ENCODE assay signal across 8 mouse cellular contexts in the genomic region with DNA sequence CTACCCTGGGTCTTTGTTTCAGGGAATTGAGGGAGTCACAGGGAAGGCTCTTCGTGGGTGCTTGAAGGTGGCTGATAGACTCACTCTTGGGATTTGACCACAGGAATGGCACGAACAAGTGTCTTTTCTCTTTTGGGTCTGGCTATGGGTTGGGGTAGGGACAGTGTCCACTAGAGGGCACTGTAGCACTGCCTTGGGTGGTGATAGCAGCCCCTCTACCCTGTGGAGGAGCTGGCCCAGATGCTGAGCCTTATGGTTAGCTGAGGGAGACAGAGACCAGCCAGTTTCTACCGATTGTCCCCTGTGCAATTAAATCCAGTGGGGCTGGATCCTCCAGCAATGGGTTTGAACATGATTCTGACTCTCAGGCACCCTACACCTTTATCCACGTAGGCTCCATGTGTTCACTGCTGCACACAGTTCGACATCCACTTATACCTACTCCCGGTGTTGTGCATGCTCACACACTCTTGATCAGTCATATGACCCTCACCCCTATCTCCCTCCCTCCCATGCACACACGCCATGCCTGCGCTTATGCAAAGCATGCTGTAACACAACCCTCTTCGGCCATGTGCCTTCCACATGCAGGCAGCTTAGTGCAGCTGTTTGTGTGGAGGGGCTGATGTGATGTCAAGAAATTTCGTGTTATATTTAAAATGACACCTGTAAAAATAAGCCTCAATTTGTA.
A peak's percentile ranks its signal among the peaks of the same experiment; 100 is the strongest.
DNase-seq lines count a peak whose midpoint lies in the region; ATAC-seq and TF ChIP-seq lines count a peak whose summit lies in the region.

No protein-coding gene starts in this region.

- no peaks in the 10 kb centered on the region for H3K4me1 ChIP-seq in bone marrow macrophage, adult 2 months (ENCODE audit: control insufficient read depth, insufficient read depth, low read length)
- no peaks in the 10 kb centered on the region for H3K4me1 ChIP-seq in intestine, postnatal 0 days (replicated peaks; ENCODE audit: control insufficient read depth, insufficient read depth, low read length)
- no peaks in the 10 kb centered on the region for H3K4me1 ChIP-seq in neural tube, embryonic 12.5 days

- peak; percentile 86 for TF ChIP-seq CTCF in bone marrow macrophage, adult 2 months (IDR thresholded peaks at IDR 0.05; ENCODE audit: low read depth, low read length)
- TF ChIP-seq CTCF in intestine, postnatal 0 days (IDR thresholded peaks at IDR 0.05; ENCODE audit: low read depth): peak; percentile 89

- 56% methylated on average over 10 of the region's 10 CpGs for WGBS in intestine, postnatal 0 days
- WGBS in neural tube, embryonic 12.5 days: 59% methylated on average over 10 of the region's 10 CpGs

- no peaks in the 10 kb centered on the region for H3K36me3 ChIP-seq in intestine, postnatal 0 days (ENCODE audit: control insufficient read depth, insufficient read depth)
- H3K36me3 ChIP-seq in neural tube, embryonic 12.5 days: no peaks in the 10 kb centered on the region

- H3K27ac ChIP-seq in bone marrow macrophage, adult 2 months (ENCODE audit: insufficient read depth, low read depth, low read length): no peak overlapping the region
- no peak overlapping the region for H3K27ac ChIP-seq in intestine, postnatal 0 days (ENCODE audit: low read depth, low read length)
- H3K27ac ChIP-seq in neural tube, embryonic 12.5 days: no peak overlapping the region

- TF ChIP-seq POLR2A in bone marrow macrophage, adult 2 months (IDR thresholded peaks at IDR 0.05; ENCODE audit: borderline replicate concordance, low read depth, low read length): no peak

- H3K4me2 ChIP-seq in intestine, postnatal 0 days (replicated peaks; ENCODE audit: low read depth): no peak overlapping the region
- no peak overlapping the region for H3K4me2 ChIP-seq in neural tube, embryonic 12.5 days (replicated peaks)

- no peak overlapping the region for H3K9ac ChIP-seq in intestine, postnatal 0 days (ENCODE audit: low read depth, low read length)
- H3K9ac ChIP-seq in neural tube, embryonic 12.5 days: no peak overlapping the region

- no peak overlapping the region for H3K4me3 ChIP-seq in bone marrow macrophage, adult 2 months (ENCODE audit: insufficient read depth, low read length)
- H3K4me3 ChIP-seq in intestine, postnatal 0 days (ENCODE audit: low read depth, low read length): no peak overlapping the region
- no peak overlapping the region for H3K4me3 ChIP-seq in neural tube, embryonic 12.5 days

- no peaks in the 10 kb centered on the region for H3K27me3 ChIP-seq in intestine, postnatal 0 days (replicated peaks; ENCODE audit: control insufficient read depth, insufficient read depth, low read length)
- no peaks in the 10 kb centered on the region for H3K27me3 ChIP-seq in neural tube, embryonic 12.5 days (replicated peaks)

- no peaks in the 10 kb centered on the region for H3K9me3 ChIP-seq in intestine, postnatal 0 days (ENCODE audit: control insufficient read depth)
- no peaks in the 10 kb centered on the region for H3K9me3 ChIP-seq in neural tube, embryonic 12.5 days

- intact Hi-C loops in gastrocnemius, postnatal 14 days (cut with DNase I; ENCODE audit: low total_unique reads): loop anchor here (5.0 kb wide), 1 partner anchor 114 kb away; no protein-coding TSS in a partner anchor

- no peak for ATAC-seq in intestine, postnatal 0 days
- peak; percentile 93 for ATAC-seq in neural tube, embryonic 12.5 days (ENCODE audit: low FRiP score, low read depth)
- ATAC-seq in erythroblast, adult 5-6 weeks (replicated peaks; ENCODE audit: low FRiP score, poor library complexity, severe bottlenecking): no peak

- DNase-seq in right cerebral cortex, postnatal 25 days: peak; percentile 9
- DNase-seq in right cerebral cortex, adult 2 months (ENCODE audit: low spot score in 2 of 2): no peak
- peak; percentile 32 for DNase-seq in gastrocnemius, postnatal 14 days
- peak; percentile 51 for DNase-seq in liver

Comparison
In these comparisons a context has a peak if more than half of its experiments do, and no peak if none do; other contexts are left out.
1. DNase-seq: peak in right cerebral cortex, postnatal 25 days (single experiment), gastrocnemius, postnatal 14 days (single experiment) and liver (single experiment); none in right cerebral cortex, adult 2 months (0 of 2).